Mouse (Mus musculus): Measurements from ENCODE around the gene Slc25a10.
A peak's percentile ranks its signal among the peaks of the same experiment; 100 is the strongest.

Slc25a10 gene

DNA sequence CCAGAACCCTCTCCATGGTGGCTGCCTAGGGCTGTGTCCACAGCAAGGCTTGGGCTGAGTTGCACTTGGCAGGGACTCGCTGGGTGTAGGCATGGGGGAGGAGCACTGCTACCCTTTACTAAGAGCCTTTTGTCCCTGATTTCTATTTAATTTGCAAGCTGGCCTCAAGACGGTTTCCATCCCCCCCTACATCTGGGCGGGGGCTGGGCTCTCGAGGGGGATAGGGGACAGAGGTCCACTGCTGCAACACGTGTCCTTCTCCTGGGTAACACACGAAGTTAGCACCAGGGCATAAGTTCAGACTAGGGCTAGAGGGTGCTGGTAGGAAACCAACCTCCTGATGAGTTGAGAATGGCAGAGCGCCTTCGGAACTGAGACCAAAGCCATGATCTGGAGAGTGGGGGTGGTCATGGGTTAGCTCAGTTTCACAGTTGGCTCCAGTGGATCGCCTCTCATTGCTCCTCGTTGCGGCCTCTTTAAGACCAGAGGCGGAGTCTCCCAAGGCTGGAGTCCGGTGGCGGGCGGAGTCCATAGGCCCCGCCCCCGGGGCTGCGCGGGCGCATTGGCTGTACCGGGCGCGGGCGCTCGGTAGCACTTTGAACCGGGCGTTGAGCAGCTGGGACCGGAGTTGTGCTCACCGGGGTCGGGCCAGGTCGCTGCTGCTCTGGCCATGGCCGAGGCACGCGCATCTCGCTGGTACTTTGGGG lies at the start of gene Slc25a10:
Gene Slc25a10 (plus strand): TSS at position 524 of the 707 bp plus-strand sequence.
- peak; percentile 94 to 98 for DNase-seq (ENCODE audit: inconsistent age in 2 of 2, low spot score in 1 of 2)

DNA sequence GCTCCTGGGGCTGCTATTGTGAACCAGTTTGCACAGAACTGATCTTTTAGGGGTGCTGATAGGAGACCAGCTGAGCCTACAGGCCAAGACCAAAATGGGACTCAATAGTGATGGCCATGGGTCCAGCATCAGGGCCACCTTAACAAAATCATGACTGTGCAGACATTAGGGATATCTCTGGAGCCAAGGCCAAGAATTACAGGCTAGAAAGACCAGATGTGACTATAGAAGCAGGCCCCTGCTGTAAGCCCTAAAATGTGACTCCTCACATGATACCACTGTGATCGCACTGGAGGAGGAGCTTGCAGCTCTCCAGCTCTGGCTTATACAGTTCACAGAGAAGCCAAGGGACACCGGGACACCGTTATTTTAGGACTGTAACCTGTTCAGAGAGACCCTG lies 49.3 kb upstream of the Slc25a10 start, which contains the start of gene Tspan10:
Gene Tspan10 (plus strand): TSS at position 301 of the 400 bp plus-strand sequence.
- no peak for DNase-seq (ENCODE audit: inconsistent age in 2 of 2, low spot score in 1 of 2)

GRCm38 (mm10) chr11:120442765-120443280 lies 48.8 kb upstream of the Slc25a10 start:
- no peak for DNase-seq (ENCODE audit: inconsistent age in 2 of 2, low spot score in 1 of 2)

DNA sequence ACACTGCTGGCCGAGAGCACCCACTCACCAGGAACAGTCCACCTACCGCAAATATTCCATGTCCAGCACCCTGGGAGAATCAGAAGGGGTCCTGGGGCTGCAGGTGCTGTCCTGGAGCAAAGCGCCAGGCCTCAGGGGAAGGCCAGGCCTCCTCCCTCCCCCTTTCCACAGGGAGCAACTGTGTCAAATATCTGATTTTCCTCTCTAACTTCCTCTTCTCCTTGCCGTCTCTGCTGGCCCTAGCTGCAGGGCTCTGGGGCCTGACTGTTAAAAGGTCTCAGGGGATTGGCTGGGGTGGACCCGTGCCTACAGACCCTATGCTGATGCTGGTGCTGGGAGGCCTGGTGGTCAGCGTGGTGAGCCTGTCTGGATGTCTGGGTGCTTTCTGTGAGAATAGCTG lies 47.5 kb upstream of the Slc25a10 start:
- no peak for DNase-seq (ENCODE audit: inconsistent age in 2 of 2, low spot score in 1 of 2)

GRCm38 (mm10) chr11:120445475-120445874 lies 46.2 kb upstream of the Slc25a10 start:
- DNase-seq (ENCODE audit: inconsistent age in 2 of 2, low spot score in 1 of 2): no peak

DNA sequence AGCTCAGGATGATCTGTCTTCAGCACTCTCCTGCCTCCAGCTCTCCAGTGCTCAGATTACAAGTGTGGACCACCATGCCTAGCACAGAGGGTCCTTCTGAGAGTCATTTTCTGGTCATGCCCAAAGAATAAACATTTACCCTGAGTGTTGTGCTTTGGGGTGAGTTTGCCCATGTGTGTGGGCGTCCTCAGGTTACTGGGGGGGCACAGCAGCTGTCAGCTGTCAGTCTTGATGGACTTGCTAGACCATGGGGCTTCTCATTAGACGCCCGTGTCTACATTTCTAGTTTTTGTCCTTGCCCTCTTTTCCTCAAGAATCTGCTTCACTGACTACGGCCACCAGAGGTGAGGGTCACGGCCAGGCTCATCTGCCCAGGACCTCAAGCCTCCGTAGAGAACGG lies 44.5 kb upstream of the Slc25a10 start:
- no peak for DNase-seq (ENCODE audit: inconsistent age in 2 of 2, low spot score in 1 of 2)

GRCm38 (mm10) chr11:120452246-120452645 lies 39.4 kb upstream of the Slc25a10 start:
- no peak for DNase-seq (ENCODE audit: inconsistent age in 2 of 2, low spot score in 1 of 2)

- DNase-seq (ENCODE audit: inconsistent age in 2 of 2, low spot score in 1 of 2): no peak
Observed at GRCm38 (mm10) chr11:120453306-120453705, 38.3 kb upstream of the Slc25a10 start, which contains the start of gene Pde6g. Pde6g (minus strand) TSS chr11:120453500.

DNA sequence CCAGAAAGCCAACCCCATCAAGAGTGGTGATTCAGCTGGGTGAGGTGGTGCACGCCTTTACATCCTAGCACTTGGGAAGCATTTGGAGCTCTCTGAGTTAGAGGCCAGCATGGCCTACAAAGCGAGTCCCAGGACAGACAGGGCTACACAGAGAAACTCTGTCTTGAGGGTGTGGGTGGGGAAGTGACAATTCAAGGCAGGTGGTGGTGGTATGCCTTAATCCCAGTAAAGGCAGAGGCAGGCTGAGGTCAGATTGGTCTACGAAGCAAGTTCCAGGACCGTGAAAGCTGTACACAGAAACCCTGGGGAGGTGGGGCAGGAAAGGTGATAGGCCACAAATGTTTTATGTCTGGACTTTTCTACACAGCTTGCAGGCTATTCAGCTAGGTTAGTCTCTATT lies 36.7 kb upstream of the Slc25a10 start:
- DNase-seq (ENCODE audit: inconsistent age in 2 of 2, low spot score in 1 of 2): no peak

DNA sequence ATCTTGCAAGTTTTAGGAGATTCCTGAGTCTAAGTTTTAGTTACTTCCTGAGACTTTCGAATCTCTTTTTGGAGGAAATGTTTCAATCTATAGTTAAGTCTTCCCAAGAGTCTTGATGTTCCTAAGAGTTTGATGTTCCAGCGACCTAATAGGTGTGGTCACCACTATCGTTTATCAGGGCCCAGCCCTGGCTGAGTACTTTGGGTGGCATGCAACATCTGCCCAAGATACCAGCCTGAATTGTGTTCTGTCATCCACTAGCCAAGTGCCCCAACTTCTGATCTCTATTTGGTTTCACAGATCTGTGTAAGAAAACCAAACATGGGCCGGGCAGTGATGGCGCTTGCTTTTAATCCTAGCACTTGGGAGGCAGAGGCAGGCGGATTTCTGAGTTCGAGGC lies 36.2 kb upstream of the Slc25a10 start:
- DNase-seq (ENCODE audit: inconsistent age in 2 of 2, low spot score in 1 of 2): no peak

DNA sequence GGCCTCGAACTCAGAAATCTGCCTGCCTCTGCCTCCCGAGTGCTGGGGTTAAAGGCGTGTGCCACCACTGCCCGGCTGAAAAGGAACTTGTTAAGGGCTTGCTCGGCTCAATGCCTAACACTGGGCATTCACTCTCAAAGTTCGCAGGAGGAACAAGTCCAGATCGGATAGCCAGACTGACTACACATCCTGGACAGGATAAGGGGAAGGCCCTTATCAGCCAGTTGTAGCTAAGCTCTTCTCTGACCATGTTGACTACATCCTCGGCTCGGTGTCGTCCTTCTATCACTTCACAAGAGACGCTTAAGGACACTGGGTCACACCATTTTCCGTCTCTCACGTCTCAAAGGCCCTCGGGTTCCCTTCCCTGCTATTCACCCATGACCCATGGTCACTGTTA lies 34.3 kb upstream of the Slc25a10 start:
- no peak for DNase-seq (ENCODE audit: inconsistent age in 2 of 2, low spot score in 1 of 2)

DNA sequence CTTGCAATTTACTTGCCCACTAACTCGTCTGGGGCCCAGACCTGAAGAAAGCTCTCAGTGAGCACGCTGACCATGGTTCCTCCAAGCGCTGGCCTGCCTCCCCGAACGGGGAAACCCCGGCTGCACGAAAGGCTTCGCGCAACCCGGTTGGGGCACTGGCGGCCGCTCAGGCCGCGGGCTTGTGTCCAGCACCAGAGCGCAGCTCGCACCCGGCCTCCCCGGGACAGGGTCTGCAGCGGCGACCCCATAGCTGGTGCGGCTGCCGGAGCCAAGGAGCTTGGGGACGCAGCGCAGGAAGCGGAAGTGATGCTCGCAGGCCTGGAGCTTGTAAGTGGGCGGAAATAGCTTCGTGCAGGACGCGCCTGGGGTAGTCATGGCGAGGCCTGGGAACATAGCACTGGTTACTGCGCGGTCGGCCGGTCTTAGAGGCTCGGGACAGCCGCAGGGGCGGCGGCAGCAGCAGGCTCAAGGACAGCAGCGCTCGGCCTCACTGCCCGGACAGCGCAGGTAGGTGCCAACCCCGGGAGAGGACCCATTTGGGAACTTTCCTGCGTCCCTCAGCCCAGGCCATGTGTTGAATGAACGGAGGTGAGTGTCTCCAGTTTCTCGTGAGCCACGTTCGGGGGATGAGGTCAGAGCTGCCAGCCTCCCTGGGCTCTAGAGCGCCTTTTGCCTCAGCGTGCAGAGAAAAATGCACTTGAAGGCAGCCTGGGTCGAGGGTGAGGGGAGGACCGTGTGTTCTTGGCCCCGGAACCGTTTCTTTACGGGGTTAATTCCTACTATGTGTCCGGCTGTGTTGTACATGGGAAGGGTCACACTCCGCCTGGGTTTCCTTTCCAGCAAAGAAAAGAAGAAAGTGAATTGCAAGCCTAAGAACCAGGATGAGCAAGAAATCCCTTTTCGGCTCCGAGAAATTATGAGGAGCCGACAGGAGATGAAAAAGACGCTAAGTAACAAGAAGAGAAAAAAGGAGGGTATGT lies 33.6 kb upstream of the Slc25a10 start, which contains the start of the genes Oxld1 and Ccdc137:
Gene Oxld1 (minus strand): TSS at position 297 of the 980 bp plus-strand sequence.
Gene Ccdc137 (plus strand): TSS at position 344 of the 980 bp plus-strand sequence.
- DNase-seq (ENCODE audit: inconsistent age in 2 of 2, low spot score in 1 of 2): peak; percentile 81 to 94

- no peak for DNase-seq (ENCODE audit: inconsistent age in 2 of 2, low spot score in 1 of 2)
Observed at GRCm38 (mm10) chr11:120458847-120459597, 32.6 kb upstream of the Slc25a10 start.

- DNase-seq (ENCODE audit: inconsistent age in 2 of 2, low spot score in 1 of 2): no peak
Observed at GRCm38 (mm10) chr11:120463536-120463935, 28.1 kb upstream of the Slc25a10 start.

GRCm38 (mm10) chr11:120464365-120464764 lies 27.3 kb upstream of the Slc25a10 start:
- no peak for DNase-seq (ENCODE audit: inconsistent age in 2 of 2, low spot score in 1 of 2)

GRCm38 (mm10) chr11:120465521-120465920 lies 26.1 kb upstream of the Slc25a10 start:
- no peak for DNase-seq (ENCODE audit: inconsistent age in 2 of 2, low spot score in 1 of 2)

GRCm38 (mm10) chr11:120467051-120467735 lies 24.4 kb upstream of the Slc25a10 start, which contains the start of gene Arl16:
Arl16 (minus strand) TSS chr11:120467607.
- DNase-seq (ENCODE audit: inconsistent age in 2 of 2, low spot score in 1 of 2): peak; percentile 95 to 96

GRCm38 (mm10) chr11:120467736-120468092 lies 23.9 kb upstream of the Slc25a10 start:
- DNase-seq (ENCODE audit: inconsistent age in 2 of 2, low spot score in 1 of 2): no peak

- DNase-seq (ENCODE audit: inconsistent age in 2 of 2, low spot score in 1 of 2): no peak
Observed at GRCm38 (mm10) chr11:120472052-120472451, 19.6 kb upstream of the Slc25a10 start.

DNA sequence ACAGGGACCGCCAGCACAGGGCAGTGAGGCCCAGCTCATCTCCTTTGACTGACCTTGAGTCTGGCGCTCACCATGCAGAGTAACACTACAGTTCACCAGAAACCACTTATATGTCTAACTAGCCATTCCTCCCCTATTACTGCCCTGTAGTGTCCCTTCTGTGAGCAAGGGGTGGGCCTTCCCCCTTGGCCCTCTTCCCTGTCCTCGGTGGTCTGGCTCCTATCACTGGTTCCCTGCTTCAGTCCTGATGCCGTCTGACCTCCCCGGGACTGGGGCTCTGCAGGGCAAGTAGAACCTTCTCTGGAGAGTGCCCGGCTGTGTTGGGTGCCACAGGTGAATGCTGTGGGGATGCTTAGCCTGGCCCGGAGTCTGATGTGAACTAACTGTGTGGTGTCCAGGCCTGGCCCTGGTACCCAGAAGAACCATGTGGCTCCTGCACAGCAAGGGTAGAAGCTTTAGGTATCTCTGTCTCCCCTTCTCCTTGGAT lies 8.1 kb upstream of the Slc25a10 start:
- DNase-seq (ENCODE audit: inconsistent age in 2 of 2, low spot score in 1 of 2): peak in 1 of 2 experiments; percentile 36

All from adrenal gland, adult (tissue).